In the genomic region with DNA sequence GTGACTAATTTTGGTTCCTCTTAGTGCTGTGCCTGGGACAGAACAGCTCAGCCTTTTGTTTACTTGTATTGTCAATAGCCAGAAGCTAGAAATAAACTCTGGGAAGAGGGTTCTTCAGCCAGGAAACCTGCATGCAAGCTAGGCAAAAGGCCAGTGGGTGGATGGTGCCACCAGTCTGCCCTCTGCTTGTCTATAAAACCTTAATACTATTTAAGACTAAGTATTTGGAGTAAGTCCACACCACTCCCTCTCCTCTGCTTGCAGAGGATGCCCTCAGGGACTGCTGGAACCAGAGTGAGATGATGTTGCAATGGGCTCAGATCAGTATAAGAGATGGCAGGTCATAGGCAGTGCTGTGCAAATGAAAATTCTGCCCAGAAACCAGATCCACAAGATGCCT, we compare ENCODE assay signal across 11 mouse cellular contexts. TPM values are rescaled to one million over a fixed set of nuclear protein-coding genes. Genes with fewer than 3 reads are reported as not detected.
DNase-seq lines count a peak whose midpoint lies in the region; ATAC-seq lines count a peak whose summit lies in the region.
"Had no signal": no experiment of that assay in that cellular context is flagged by ENCODE, and none has a peak within 500 bp of the region (broad histone marks: within the 10 kb centered on the region; RNA-seq: fewer than 3 reads in every experiment).

No protein-coding gene starts in this region.

- no peak overlapping the region for H3K4me3 ChIP-seq in heart, embryonic 10.5 days
- H3K4me3 ChIP-seq: embryonic facial prominence, embryonic 13.5 days had no signal

- no peaks in the 10 kb centered on the region for H3K27me3 ChIP-seq in heart, embryonic 10.5 days (ENCODE audit: insufficient read depth, poor library complexity, severe bottlenecking)
- H3K27me3 ChIP-seq: CH12.LX; embryonic facial prominence, embryonic 13.5 days had no signal

- H3K27ac ChIP-seq in heart, embryonic 10.5 days, result no peak overlapping the region
- H3K27ac ChIP-seq: embryonic facial prominence, embryonic 13.5 days had no signal

- peaks cover 7% of the 10 kb centered on the region; the same call in 1 of the 2 replicates for H3K4me1 ChIP-seq in heart, embryonic 10.5 days

- no peaks in the 10 kb centered on the region for H3K9me3 ChIP-seq in heart, embryonic 10.5 days
- H3K9me3 ChIP-seq: embryonic facial prominence, embryonic 13.5 days had no signal

- peak; percentile 98 for DNase-seq in heart, adult 11 months
- DNase-seq in heart, embryonic 10.5 days (ENCODE audit: low spot score), result no peak
- DNase-seq in adipocyte (ENCODE audit: low spot score), result peak; percentile 98
- peak; percentile 45 for DNase-seq in cerebellum, adult 8-10 months
- DNase-seq in heart, postnatal 4 days, result peak; percentile 51
- no peak for DNase-seq in spleen, adult 12 weeks (ENCODE audit: low spot score)
- DNase-seq in left cerebral cortex, adult 9 months (ENCODE audit: low spot score in 2 of 2), result no peak
- DNase-seq: right cerebral cortex, adult 18-20 months had no signal

- H3K36me3 ChIP-seq in heart, embryonic 10.5 days, result no peaks in the 10 kb centered on the region
- H3K36me3 ChIP-seq: embryonic facial prominence, embryonic 13.5 days had no signal

- no peak for ATAC-seq in activated CD4-positive, CD25-positive, alpha-beta regulatory T cell, adult 4 months

RNA-seq across cellular contexts. Expression of gene Nampt, which starts 53.5 kb away (rescaled TPM):
- 22.2 and 28.4 TPM in 2 replicates for polyA plus RNA-seq in heart, embryonic 10.5 days (2016; fragmentation: Nextera tagmentation; extraction: Ambion mirVana)
- total RNA-seq in heart, postnatal 4 days (2021), result 10 to 100 TPM; 17.5 to 20.0 TPM
- 10 to 100 TPM; 30.6 to 41.6 TPM for polyA plus RNA-seq in activated CD4-positive, CD25-positive, alpha-beta regulatory T cell, adult 4 months (2017; shearing (Covaris generic))

Comparison
In these comparisons a context has a peak if more than half of its experiments do, and no peak if none do; other contexts are left out.
1. DNase-seq: peak in heart, adult 11 months (single experiment), adipocyte (single experiment), cerebellum, adult 8-10 months (single experiment) and heart, postnatal 4 days (single experiment); none in heart, embryonic 10.5 days (single experiment), spleen, adult 12 weeks (single experiment) and left cerebral cortex, adult 9 months (0 of 2).